Mouse (Mus musculus) ES-E14 (cell line): ENCODE results near the gene Chchd6. TPM values are rescaled to one million over a fixed set of nuclear protein-coding genes. Genes with fewer than 3 reads are reported as not detected.

Experiments used
- DNase-seq: peaks from one replicate; pipeline ENCODE4 v3.0.0-alpha.2; 2013; ENCODE audit warnings: low read depth, low spot score
- H3K27ac ChIP-seq: 2 replicates; pipeline ENCODE4 v1.5.1; 2012; ENCODE audit warnings: low read depth, mild to moderate bottlenecking, low read length, moderate library complexity, mixed read lengths; ENCODE audit not compliant: poor library complexity, insufficient read depth, severe bottlenecking
- H3K36me3 ChIP-seq: 2 replicates; pipeline ENCODE4 v1.6.1; 2012; ENCODE audit warnings: mild to moderate bottlenecking, low read length, moderate library complexity, mixed read lengths; ENCODE audit not compliant: control insufficient read depth, poor library complexity, insufficient read depth, severe bottlenecking
- H3K4me1 ChIP-seq, 2 experiments: fragments of 150-350 bp in 1 of 2; sonication (generic) in 1 of 2; 2 replicates each; pipeline ENCODE4 v1.6.1; 2012; ENCODE audit warnings: low read length in 2 of 2, mild to moderate bottlenecking in 1 of 2, mixed read lengths in 1 of 2; ENCODE audit not compliant: control insufficient read depth in 2 of 2, insufficient read depth in 2 of 2, poor library complexity in 1 of 2
- H3K4me3 ChIP-seq, 2 experiments: fragments of 150-350 bp in 1 of 2; sonication (generic) in 1 of 2; 2 replicates each; pipeline ENCODE4 v1.5.1; 2012; ENCODE audit warnings: low read length in 2 of 2, low read depth in 1 of 2, mild to moderate bottlenecking in 1 of 2, mixed read lengths in 1 of 2; ENCODE audit not compliant: insufficient read depth in 1 of 2, poor library complexity in 1 of 2, severe bottlenecking in 1 of 2
- H3K9ac ChIP-seq: 2 replicates; pipeline ENCODE4 v1.6.1; 2012; ENCODE audit warnings: low read depth, mild to moderate bottlenecking, low read length, mixed read lengths; ENCODE audit not compliant: poor library complexity, insufficient read depth, severe bottlenecking
- H3K9me3 ChIP-seq: fragments of 150-350 bp; sonication (generic); 2 replicates; pipeline ENCODE4 v1.6.1; 2012; ENCODE audit warnings: low read depth, mild to moderate bottlenecking, low read length; ENCODE audit not compliant: control insufficient read depth, insufficient read depth
- CHD2 ChIP-seq: IDR thresholded peaks from 2 replicates; pipeline ENCODE4 v1.6.1; 2014; ENCODE audit warnings: mild to moderate bottlenecking, low read depth, low read length, inconsistent platforms
- HCFC1 ChIP-seq: IDR thresholded peaks from 2 replicates; pipeline ENCODE4 v1.6.1; 2012; ENCODE audit warnings: low read length, inconsistent platforms, borderline replicate concordance; ENCODE audit not compliant: insufficient read depth
- MAFK ChIP-seq: IDR thresholded peaks from 2 replicates; pipeline ENCODE4 v1.6.1; 2014; ENCODE audit warnings: mild to moderate bottlenecking, low read depth, low read length, inconsistent platforms; ENCODE audit not compliant: insufficient read depth
- ZC3H11A ChIP-seq: IDR thresholded peaks from 2 replicates; pipeline ENCODE4 v1.6.1; 2012; ENCODE audit warnings: low read depth, mild to moderate bottlenecking, inconsistent platforms, low read length, borderline replicate concordance
- ZNF384 ChIP-seq: IDR thresholded peaks from 2 replicates; pipeline ENCODE4 v1.6.1; 2012; ENCODE audit warnings: low read depth, low read length, inconsistent platforms
- in situ Hi-C, 2 experiments: fragments of 600-800 bp; cut with MboI; formaldehyde crosslinking; loops; one replicate each; pipeline ENCODE4 v1.15.1; 2025; ENCODE audit warnings: low sequenced_read_pairs in 2 of 2, inconsistent platforms in 1 of 2; ENCODE audit not compliant: unreplicated experiment in 2 of 2
- total RNA-seq: library from RNA; depleted of rRNA; stranded (reverse); fragments of 300-350 nt; gene quantifications from 2 replicates; pipeline ENCODE4 v1.2.3, GENCODE M21; 2012

Chchd6 gene
- total RNA-seq, 1 experiment = 28.0 TPM

DNA sequence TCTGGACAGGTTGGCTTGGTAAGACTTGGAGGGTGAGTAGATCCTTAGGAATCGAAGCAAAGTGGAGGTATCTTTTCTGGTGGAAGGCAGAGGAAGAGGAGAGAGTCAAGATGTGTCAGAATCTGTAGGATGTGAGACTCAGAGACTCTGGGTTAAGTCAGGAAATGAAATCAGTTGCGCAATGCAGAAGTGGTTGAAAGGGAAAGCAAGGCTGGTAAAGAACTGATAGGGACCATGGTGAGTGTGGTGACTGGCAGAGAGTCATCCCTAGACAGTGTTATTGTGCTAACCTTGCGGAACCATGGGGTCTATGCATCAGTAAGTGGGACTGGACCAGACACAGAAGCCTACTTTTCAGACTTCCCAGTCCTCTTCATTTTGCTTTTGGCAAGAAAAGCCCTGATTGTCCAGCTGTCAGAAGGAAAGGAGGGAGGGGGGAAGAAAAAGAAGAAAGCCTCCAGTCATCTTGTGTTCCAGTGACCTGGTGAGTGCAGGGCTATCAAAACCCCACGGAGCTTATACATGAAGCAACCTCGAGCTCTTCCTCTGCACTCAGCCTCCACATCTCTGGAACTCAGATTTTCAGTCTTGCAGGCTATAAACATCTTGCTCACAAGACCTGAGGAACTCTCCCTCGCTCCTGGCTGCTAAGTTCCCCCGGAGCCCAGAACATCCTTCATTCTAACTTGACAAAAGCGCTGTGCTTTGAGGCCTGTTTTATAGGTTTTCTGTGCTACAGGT lies 32.8 kb upstream of the Chchd6 start:
- H3K27ac ChIP-seq = no peak overlapping the region
- no peak overlapping the region for H3K4me3 ChIP-seq
- DNase-seq = no peak
- no peaks in the 10 kb centered on the region for H3K36me3 ChIP-seq
- H3K4me1 ChIP-seq = no peaks in the 10 kb centered on the region
- TF ChIP-seq ZNF384 = no peak
- TF ChIP-seq ZC3H11A = no peak
- TF ChIP-seq MAFK = no peak
- no peak for TF ChIP-seq CHD2
- no peak for TF ChIP-seq HCFC1
- no peak overlapping the region for H3K9ac ChIP-seq
- in situ Hi-C loops = no loop called here
- H3K9me3 ChIP-seq = no peaks in the 10 kb centered on the region

DNA sequence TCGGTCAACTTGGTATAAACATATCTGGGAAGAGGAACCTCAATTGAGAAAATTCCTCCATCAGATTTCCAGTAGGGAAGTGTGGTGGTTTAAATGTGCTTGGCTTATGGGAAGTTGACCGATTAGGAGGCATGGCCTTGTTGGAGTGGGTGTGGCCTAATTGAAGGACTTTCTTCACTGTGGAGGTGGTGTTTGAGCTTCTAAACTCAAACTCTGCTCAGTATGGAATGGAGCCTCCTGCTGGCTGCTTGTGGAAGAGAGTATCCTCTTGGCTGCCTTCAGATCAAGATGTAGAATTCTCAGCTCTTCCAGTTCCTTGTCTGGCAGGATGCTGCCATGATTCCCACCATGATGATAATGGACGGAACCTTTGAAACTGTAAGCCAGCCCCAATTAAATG lies 27.2 kb upstream of the Chchd6 start:
- in situ Hi-C loops = no loop called here
- H3K9me3 ChIP-seq = no peaks in the 10 kb centered on the region
- no peaks in the 10 kb centered on the region for H3K36me3 ChIP-seq
- no peaks in the 10 kb centered on the region for H3K4me1 ChIP-seq
- no peak overlapping the region for H3K9ac ChIP-seq
- no peak for TF ChIP-seq CHD2
- TF ChIP-seq MAFK = no peak
- TF ChIP-seq HCFC1 = no peak
- TF ChIP-seq ZC3H11A = no peak
- TF ChIP-seq ZNF384 = no peak
- H3K4me3 ChIP-seq = no peak overlapping the region
- H3K27ac ChIP-seq = no peak overlapping the region
- DNase-seq = peak; percentile 42

DNA sequence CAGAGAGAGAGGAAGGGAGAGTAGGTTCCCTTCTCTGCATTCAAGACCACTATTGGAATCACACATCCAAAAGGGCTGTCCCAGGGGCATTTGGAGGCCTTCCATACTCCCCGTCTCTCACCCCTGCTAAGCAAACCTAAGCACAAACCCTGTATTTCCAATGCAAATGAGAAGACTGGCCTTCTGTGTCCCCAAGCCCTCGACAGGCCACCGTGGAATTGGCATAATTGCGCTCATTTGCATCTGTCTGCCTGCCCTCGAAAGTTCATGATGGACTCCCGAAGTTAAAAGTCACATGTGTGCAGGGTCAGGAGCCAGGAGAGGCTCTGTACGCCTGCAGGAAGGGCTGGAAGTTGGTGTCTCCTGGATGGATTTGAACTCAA lies 19.9 kb upstream of the Chchd6 start:
- H3K36me3 ChIP-seq = no peaks in the 10 kb centered on the region
- H3K9me3 ChIP-seq = no peaks in the 10 kb centered on the region
- no peak overlapping the region for H3K27ac ChIP-seq
- in situ Hi-C loops = no loop called here
- peaks cover 0 to 2% of the 10 kb centered on the region in 2 experiments; a peak in 1 of 4 replicates for H3K4me1 ChIP-seq
- TF ChIP-seq HCFC1 (no peak), ZNF384 (no peak), MAFK (no peak), CHD2 (no peak), ZC3H11A (no peak)
- H3K4me3 ChIP-seq = no peak overlapping the region
- no peak for DNase-seq
- H3K9ac ChIP-seq = no peak overlapping the region

DNA sequence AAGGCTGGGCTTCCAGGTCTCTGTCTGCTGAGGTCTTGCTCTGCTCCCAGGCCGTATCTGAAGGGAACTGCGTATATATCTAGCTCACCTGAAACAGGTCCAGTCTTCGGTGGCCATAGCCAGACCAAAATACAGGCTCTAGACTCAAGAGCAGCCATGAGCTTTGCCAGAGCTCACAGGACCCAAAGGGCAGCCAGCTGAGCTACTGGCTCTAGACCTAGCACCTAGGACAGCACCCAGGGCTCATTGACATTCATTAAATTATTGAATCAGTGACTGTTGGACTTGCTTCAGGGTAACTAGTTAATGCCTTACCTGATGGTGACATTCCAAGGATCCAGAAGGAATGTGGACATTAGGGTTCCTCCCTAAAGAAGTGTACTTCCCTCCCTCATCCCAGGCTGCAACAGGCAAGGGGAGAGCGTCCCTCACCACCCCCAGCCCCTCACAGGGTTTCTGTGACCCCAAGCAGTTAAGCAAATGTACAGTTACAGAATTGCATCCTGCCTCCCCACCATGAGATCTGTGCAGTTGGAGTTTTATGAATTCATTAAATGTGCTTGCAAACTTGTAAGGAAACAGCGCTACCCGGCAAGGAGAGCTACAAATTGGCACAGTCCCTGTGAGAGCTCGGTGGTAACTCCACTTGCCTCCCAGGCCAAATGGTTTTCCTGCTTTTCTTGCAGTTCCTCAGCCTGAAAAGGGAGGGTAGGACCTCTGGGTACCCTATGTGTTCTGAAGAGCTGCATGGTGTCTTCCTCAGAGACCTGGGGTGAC lies 19.3 kb upstream of the Chchd6 start:
- Histone ChIP-seq H3K27ac (no peak overlapping the region), H3K36me3 (no peaks in the 10 kb centered on the region), H3K4me1 (peaks cover 0 to 2% of the 10 kb centered on the region in 2 experiments; a peak in 1 of 4 replicates), H3K9ac (no peak overlapping the region), H3K4me3 (no peak overlapping the region), H3K9me3 (no peaks in the 10 kb centered on the region)
- peak; percentile 21 for DNase-seq
- TF ChIP-seq ZNF384 = no peak
- TF ChIP-seq ZC3H11A = no peak
- no peak for TF ChIP-seq CHD2
- no peak for TF ChIP-seq HCFC1
- no peak for TF ChIP-seq MAFK
- in situ Hi-C loops = no loop called here
